Mouse (Mus musculus) urinary bladder, postnatal 25 days (tissue): ENCODE measurements around the gene Slit3.
A peak's percentile ranks its signal among the peaks of the same experiment; 100 is the strongest.

Experiments
- DNase-seq: peaks from one replicate; pipeline ENCODE4 v3.0.0; 2022; ENCODE audit warnings: low spot score

The Slit3 gene

DNA sequence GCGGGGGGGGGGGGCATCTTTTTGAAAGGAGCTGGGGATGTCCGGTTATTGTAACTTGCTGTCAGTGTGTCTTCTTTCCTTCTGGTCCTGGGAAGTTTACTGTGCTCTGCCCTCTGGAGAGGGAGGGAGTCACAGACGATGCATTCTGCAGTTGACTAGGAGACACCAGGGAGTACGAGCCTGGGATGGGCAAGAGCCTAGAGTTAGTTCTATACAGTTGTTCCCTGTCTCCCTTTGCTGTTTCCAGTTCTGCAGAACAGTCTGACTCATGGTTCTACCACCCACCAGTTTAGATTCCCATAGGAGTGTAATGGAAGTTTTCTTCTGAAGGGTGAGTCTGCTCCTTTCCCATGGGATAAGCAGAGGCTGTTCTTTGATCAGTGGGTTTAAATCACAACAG, 229.9 kb downstream of the Slit3 start:
- no peak for DNase-seq

DNA sequence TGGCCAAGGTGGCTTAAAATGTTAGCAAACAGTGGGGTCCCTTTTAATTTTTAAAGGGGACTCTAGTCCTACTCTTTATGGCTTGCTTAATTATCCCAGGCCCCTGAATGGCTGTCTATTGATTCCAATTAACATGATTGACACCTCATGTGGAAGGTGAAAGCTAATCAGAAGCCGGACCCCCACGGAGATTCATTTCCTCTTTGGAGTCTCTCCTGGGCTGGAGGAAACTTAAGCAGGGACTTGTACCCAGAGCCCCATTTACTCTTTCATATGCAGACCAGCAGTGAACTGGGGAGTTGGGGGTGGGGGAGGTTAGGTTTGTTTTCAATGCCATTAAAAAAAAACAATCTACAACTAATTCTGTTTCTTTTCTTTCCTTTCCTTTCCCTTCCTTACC, 230.4 kb downstream of the Slit3 start:
- DNase-seq, result no peak

DNA sequence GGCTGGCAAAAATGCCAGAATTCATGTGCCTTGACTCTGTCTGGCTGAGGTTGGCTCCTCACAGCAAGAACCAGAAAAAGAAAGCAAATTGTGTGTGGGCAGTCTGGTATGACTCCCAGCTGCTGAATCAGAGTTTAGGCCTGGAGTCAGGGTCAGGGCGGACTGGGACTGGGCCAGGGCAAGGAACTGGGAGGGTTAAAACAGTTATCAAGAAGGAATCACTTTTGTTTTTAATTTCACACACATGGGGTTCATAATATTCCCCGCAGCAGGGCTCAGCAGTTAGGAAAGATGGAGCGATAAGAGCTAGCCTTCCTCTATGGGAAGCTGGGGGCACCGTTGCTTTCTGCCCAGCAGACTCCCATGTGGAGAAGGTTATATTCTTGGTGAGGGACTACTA, 234.8 kb downstream of the Slit3 start:
- DNase-seq, result no peak

- no peak for DNase-seq
Observed at GRCm38 (mm10) chr11:35361071-35361470, 240.0 kb downstream of the Slit3 start.

DNA sequence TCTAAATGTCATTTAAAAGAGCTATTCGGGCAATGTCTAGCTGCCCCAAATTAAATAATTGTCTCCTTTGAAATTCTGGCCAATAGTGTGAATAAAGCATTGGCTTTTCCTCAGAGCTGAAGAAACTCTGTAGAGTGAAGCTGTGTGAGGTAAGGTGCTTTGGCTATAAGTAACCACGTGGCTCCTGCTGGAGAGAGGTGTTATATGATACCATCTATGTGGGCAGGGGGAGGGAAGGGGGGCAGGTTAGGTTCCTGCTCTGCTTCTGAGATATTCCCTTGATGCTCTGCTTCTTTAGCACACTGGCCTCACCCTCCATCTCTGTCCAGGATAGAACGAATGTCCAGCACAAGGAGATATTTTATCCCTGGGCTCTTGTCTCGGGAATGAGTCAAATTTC, 242.0 kb downstream of the Slit3 start:
- DNase-seq, result no peak

DNA sequence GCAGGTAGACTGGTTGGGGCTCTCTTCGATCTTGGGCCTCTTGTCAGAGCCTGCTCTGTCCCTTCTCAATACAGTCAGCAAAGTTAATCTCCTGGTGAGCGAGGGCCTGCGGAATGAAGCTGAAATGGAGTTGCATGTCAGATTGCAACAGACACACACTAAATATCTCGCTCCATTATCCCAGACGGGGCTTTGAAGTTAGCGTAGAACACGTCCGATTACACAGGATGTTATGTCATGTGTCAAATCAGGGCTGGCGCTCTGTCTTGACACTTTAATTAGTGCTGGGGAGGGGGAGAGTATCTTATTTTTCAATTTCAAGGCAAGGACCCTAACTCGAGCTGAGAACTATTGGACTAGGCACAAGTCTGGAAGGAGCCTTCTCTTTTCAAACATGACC, 243.4 kb downstream of the Slit3 start:
- no peak for DNase-seq

GRCm38 (mm10) chr11:35365510-35365931, 244.5 kb downstream of the Slit3 start:
- DNase-seq, result no peak

DNA sequence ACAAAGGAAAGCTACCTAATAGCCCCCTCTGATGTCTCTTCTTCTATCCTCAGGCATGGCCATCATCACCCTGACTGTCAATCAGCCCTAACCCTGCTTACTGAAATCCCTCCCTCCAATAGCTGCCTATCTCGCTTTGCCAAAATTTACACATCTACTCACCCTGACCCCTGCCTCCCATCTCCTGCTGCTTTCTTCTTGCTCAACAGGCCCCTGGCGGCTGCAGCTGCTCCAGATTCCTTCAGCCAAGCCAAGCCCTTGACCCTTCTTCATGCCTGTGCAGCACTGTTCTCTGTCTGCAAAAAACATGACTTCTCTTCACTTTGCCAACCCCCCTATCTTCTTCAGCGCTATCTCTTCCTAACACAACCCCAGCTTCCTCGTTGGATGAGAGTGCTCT, 245.6 kb downstream of the Slit3 start:
- DNase-seq, result no peak

DNA sequence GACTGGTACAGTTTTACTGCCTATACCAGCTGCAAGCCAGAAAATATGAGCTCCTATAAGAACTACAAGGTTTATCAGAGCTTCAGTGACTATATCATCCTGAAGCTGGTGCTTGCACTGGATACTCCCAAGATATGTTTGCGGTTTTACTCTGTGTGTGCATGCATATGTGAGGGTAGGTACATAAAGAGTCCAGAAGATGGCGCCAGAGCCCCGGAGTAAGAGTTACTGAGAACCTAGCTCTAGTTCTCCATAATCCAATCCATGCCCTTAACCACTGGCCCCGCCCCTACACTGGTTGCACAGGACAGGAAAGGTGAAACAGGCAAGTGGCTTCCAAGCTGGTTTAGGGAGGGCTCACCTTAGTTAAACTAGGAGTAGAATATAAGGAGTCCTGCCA, 246.2 kb downstream of the Slit3 start:
- no peak for DNase-seq

DNA sequence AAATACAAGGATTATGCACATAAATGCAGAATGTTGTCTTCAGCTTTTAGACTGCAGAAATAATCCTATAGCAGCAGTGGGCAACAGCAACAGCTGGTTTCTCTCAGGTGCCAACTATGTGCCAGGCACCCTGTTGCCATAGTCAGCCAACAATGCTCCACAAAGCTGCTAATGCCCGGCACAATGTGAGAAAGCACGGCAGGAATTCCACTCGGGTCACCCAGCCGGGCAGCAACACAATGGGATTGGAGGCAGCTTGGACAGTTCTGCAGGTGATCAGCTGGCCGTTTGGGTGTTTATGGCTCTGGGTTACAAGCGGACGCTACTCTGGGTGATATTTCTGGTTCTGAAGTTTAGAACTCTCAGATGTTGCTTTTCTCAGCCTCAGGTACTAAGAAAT, 248.9 kb downstream of the Slit3 start:
- no peak for DNase-seq

DNA sequence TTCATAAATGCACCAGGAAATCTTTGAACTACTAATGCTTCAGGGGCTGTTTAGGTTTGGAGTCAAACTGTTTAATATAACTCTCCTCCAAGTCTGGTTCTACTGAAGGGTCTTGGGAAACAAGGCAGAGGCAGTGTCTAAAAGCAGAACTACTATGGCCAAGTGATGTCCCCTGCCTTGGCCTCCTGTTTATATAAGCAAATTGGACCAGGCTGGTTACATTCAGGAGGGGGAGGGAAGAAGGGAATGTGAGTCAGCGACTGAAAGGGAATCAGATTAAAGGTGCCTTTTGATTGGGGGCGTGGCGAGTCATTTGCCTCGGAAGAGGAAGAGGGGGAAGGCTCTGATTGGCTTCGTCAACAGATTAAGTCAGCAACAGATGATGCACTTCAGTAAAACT, 249.7 kb downstream of the Slit3 start:
- no peak for DNase-seq

- no peak for DNase-seq
Observed at GRCm38 (mm10) chr11:35372410-35372809, 251.4 kb downstream of the Slit3 start.

DNA sequence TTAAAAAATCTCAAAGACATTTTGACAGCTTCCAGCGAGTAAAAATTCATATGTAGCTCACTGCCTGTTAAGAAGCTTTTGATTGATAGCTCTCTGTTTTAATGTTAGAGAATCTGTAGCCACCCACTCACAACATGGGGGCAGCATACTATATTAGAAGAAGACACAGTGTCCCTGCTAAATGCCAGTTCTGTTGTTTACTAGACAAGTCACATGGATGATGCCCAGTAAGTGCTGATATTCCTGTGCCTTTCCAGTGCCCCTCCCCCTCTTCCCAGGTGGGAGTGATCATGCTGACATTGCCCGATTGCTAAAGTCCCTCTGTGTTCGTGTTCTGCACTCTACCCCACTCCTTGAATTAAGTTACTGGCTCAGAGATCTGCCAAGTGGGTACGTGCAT, 254.0 kb downstream of the Slit3 start:
- DNase-seq, result no peak

- DNase-seq, result no peak
Observed at GRCm38 (mm10) chr11:35378802-35379201, 257.8 kb downstream of the Slit3 start.

DNA sequence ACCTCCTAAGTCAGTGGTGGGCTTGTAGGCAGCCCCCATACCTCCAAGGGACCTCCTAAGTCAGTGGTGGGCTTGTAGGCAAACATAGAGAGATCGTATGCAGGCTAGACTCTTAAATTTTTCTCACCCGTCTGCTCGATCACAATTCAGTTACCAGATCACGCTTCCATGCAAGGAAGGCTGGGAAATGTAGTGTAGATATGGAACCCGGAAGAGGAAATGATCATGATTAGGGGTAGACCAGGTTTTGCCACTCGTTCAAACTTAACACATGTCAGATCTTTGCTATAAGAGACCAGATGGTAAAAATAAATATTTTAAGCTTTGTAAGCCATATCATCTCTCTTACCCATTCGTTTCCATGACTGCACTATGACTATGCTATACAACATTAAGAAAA, 258.4 kb downstream of the Slit3 start:
- no peak for DNase-seq

GRCm38 (mm10) chr11:35380766-35381165, 259.7 kb downstream of the Slit3 start:
- no peak for DNase-seq

- DNase-seq, result no peak
Observed at GRCm38 (mm10) chr11:35385444-35385843, 264.4 kb downstream of the Slit3 start.

- no peak for DNase-seq
Observed at GRCm38 (mm10) chr11:35387826-35388225, 266.8 kb downstream of the Slit3 start.

DNA sequence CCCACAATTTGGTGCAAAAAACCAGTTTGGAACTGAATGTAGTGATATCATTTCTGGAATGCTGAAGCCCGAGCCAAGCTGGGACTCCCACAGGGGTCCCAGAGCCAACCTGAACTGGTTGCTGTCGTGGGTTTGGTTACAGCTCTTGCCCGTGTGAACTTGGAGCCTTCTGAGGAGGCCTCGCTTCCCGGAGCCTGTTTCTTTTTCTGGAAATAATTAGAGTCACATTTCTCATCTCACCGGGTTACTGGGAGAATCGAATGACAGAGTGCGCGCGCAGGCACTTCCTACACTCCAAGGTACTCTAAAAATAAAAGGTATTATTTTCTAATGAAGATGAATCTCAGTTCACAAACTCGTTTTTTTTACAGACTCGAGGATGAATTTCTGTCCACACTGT, 267.4 kb downstream of the Slit3 start:
- no peak for DNase-seq

DNA sequence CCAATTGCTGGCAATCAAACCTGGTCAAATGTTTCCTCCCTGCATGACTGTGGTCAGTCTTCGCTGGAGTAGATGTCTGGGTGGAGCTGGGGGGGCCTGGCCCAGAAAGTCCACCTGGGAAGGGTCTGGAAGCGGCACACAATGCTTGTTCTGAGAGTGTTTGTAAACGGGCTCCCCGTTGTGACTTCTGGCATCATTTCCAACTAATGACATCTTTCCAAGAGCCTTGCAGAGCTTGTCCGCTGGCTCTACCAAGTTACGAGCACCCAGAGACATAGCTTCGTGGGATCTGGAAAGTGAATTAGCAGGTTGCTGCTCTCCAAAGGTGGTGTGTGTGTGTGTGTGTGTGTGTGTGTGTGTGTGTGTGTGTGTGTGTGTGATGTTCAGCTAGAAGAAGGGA, 268.3 kb downstream of the Slit3 start:
- no peak for DNase-seq

GRCm38 (mm10) chr11:35389780-35390435, 268.9 kb downstream of the Slit3 start:
- no peak for DNase-seq

GRCm38 (mm10) chr11:35393815-35394214, 272.8 kb downstream of the Slit3 start:
- no peak for DNase-seq

DNA sequence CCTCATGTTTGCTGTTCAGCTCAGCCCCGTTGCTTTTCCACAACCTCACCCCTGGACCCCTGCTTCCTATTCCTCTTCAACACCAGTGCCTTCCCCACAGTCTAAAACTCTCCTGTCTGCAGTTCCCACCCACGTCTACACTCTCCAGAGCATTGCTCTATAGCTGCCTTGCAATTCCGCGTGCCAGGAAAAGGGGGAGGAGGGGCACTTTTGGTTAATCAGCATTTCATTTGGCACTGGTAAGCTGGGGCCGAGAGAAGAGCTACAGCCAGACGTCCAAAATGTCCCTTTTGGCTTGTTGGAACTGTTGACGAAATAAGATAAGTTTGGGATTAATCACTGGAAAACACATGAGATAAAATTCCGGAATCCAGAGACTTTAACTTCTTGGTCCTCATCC, 274.4 kb downstream of the Slit3 start:
- peak; percentile 40 for DNase-seq

GRCm38 (mm10) chr11:35398353-35398752, 277.3 kb downstream of the Slit3 start:
- DNase-seq, result no peak

- no peak for DNase-seq
Observed at GRCm38 (mm10) chr11:35403516-35403915, 282.5 kb downstream of the Slit3 start.
